Mouse (Mus musculus): ENCODE measurements around the gene Tnfrsf21. TPM values are rescaled to one million over a fixed set of nuclear protein-coding genes. Genes with fewer than 3 reads are reported as not detected.

Tnfrsf21 gene
- polyA plus RNA-seq, 1 experiment from 2014 or later, result 67.2 TPM

- Histone ChIP-seq H3K4me2 (replicated peaks) (no peak overlapping the region), H3K27ac (no peak overlapping the region), H3K4me3 (no peak overlapping the region), H3K4me1 (no peaks in the 10 kb centered on the region), H3K9me3 (no peaks in the 10 kb centered on the region), H3K36me3 (no peaks in the 10 kb centered on the region), H3K9ac (no peak overlapping the region), H3K27me3 (replicated peaks) (no peaks in the 10 kb centered on the region)
- 76% methylated on average over 3 of the region's 3 CpGs for WGBS
- ATAC-seq (ENCODE audit: low FRiP score, low read depth), result no peak
Measured at GRCm38 (mm10) chr17:43029546-43029945, 13.2 kb downstream of the Tnfrsf21 start.

- Histone ChIP-seq H3K4me3 (no peak overlapping the region), H3K4me1 (no peaks in the 10 kb centered on the region), H3K27me3 (replicated peaks) (no peaks in the 10 kb centered on the region), H3K4me2 (replicated peaks) (no peak overlapping the region), H3K27ac (no peak overlapping the region), H3K9me3 (no peaks in the 10 kb centered on the region), H3K36me3 (no peaks in the 10 kb centered on the region), H3K9ac (no peak overlapping the region)
- no peak for ATAC-seq (ENCODE audit: low FRiP score, low read depth)
- 80% methylated on average over 3 of the region's 3 CpGs for WGBS
Measured at GRCm38 (mm10) chr17:43030290-43030689, 13.9 kb downstream of the Tnfrsf21 start.

GRCm38 (mm10) chr17:43032489-43033036, 16.2 kb downstream of the Tnfrsf21 start:
- Histone ChIP-seq H3K4me2 (replicated peaks) (no peak overlapping the region), H3K27ac (no peak overlapping the region), H3K4me1 (no peaks in the 10 kb centered on the region), H3K27me3 (replicated peaks) (no peaks in the 10 kb centered on the region), H3K9ac (no peak overlapping the region), H3K9me3 (no peaks in the 10 kb centered on the region), H3K4me3 (no peak overlapping the region), H3K36me3 (peaks cover 7% of the 10 kb centered on the region)
- 83% methylated on average over 8 of the region's 8 CpGs for WGBS
- ATAC-seq (ENCODE audit: low FRiP score, low read depth), result no peak

DNA sequence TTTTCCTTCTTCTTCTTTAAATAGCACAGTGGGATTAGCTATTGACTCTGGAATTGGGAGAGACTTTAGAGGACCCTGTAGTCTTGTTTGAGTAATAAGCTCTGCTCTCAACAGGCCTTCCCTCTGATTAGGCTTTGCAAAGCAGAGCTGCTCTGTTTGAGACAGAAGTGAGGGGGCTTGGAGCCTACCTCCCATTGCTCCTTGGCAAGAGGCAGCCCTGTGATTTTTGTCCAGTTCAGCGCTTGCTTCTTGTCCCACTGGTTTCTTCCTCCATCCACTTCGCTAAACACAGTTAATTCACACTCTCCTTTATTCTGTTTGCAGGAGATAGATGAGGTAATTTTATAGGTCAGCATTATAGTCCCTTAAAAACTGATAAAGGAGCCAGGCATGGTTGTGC, 19.0 kb downstream of the Tnfrsf21 start:
- no peak for ATAC-seq (ENCODE audit: low FRiP score, low read depth)

DNA sequence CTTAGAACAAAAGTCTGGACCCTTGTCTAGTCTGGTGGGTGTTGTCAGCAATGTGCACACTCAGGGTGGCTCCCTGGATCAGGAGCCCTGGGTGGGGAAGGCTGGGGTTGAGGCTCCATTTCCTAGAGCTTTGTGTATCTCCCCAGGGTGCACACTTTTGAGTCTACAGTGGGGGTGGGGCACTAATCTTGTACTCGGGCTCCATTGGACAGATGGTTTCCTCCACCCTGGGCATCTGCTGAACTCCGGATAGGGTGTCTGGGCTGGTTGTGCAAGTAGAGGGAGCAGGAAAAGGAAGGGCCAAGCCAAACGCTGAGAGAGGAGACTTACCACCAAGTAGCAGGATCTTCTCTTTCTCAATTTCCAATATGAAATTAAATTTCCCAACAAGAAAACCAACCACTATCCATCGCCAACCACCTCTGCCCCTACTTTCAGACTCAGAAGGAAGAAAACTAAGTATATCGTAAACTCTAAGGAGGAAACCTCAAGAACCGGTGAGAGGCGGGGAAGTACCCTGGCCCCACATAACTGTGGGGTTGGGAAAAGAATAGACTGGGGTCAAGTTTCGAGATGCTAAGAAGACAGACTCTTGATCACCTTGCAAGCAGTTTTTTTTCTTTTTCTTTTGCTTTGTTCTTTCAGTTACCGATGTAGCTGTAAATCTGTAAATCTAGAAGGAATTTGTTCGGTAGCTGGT, 19.9 kb downstream of the Tnfrsf21 start:
- Histone ChIP-seq H3K27ac (no peak overlapping the region), H3K4me3 (no peak overlapping the region), H3K36me3 (peaks cover 42% of the 10 kb centered on the region), H3K4me2 (replicated peaks) (no peak overlapping the region), H3K4me1 (no peaks in the 10 kb centered on the region), H3K9ac (no peak overlapping the region), H3K27me3 (replicated peaks) (no peaks in the 10 kb centered on the region), H3K9me3 (no peaks in the 10 kb centered on the region)
- no peak for ATAC-seq (ENCODE audit: low FRiP score, low read depth)
- 77% methylated on average over 10 of the region's 10 CpGs for WGBS

More for the DNA sequence above, 19.0 kb downstream of the Tnfrsf21 start:
- no peaks in the 10 kb centered on the region for H3K4me1 ChIP-seq
- no peak overlapping the region for H3K27ac ChIP-seq
- no peak overlapping the region for H3K4me2 ChIP-seq (replicated peaks)
- WGBS, result 90% methylated on average over 2 of the region's 2 CpGs
- H3K4me3 ChIP-seq, result no peak overlapping the region
- no peak overlapping the region for H3K9ac ChIP-seq
- H3K36me3 ChIP-seq, result peaks cover 34% of the 10 kb centered on the region
- no peaks in the 10 kb centered on the region for H3K27me3 ChIP-seq (replicated peaks)
- H3K9me3 ChIP-seq, result no peaks in the 10 kb centered on the region

- H3K36me3 ChIP-seq, result peaks cover 71% of the 10 kb centered on the region
- no peak for ATAC-seq (ENCODE audit: low FRiP score, low read depth)
Measured at GRCm38 (mm10) chr17:43040571-43040970, 24.2 kb downstream of the Tnfrsf21 start.

GRCm38 (mm10) chr17:43050619-43051018, 34.3 kb downstream of the Tnfrsf21 start:
- Histone ChIP-seq H3K4me2 (replicated peaks) (no peak overlapping the region), H3K36me3 (peaks cover 5% of the 10 kb centered on the region; the same call in 1 of the 2 replicates), H3K27me3 (replicated peaks) (no peaks in the 10 kb centered on the region), H3K9ac (no peak overlapping the region), H3K4me1 (no peaks in the 10 kb centered on the region), H3K27ac (no peak overlapping the region), H3K4me3 (no peak overlapping the region), H3K9me3 (no peaks in the 10 kb centered on the region)
- 91% methylated on average over 2 of the region's 2 CpGs for WGBS
- no peak for ATAC-seq (ENCODE audit: low FRiP score, low read depth)

More at GRCm38 (mm10) chr17:43040571-43040970, 24.2 kb downstream of the Tnfrsf21 start:
- Histone ChIP-seq H3K27me3 (replicated peaks) (no peaks in the 10 kb centered on the region), H3K9ac (no peak overlapping the region), H3K4me1 (no peaks in the 10 kb centered on the region), H3K27ac (no peak overlapping the region), H3K4me2 (replicated peaks) (no peak overlapping the region), H3K9me3 (no peaks in the 10 kb centered on the region), H3K4me3 (no peak overlapping the region)
- 88% methylated on average over 3 of the region's 3 CpGs for WGBS

- no peaks in the 10 kb centered on the region for H3K9me3 ChIP-seq
- H3K4me1 ChIP-seq, result no peaks in the 10 kb centered on the region
- H3K4me3 ChIP-seq, result no peak overlapping the region
- no peaks in the 10 kb centered on the region for H3K27me3 ChIP-seq (replicated peaks)
- ATAC-seq (ENCODE audit: low FRiP score, low read depth), result no peak
- H3K36me3 ChIP-seq, result peaks cover 2% of the 10 kb centered on the region; the same call in 1 of the 2 replicates
- 95% methylated on average over 1 of the region's 1 CpGs for WGBS
- no peak overlapping the region for H3K27ac ChIP-seq
- H3K9ac ChIP-seq, result no peak overlapping the region
- no peak overlapping the region for H3K4me2 ChIP-seq (replicated peaks)
Measured at GRCm38 (mm10) chr17:43052791-43053190, 36.4 kb downstream of the Tnfrsf21 start.

DNA sequence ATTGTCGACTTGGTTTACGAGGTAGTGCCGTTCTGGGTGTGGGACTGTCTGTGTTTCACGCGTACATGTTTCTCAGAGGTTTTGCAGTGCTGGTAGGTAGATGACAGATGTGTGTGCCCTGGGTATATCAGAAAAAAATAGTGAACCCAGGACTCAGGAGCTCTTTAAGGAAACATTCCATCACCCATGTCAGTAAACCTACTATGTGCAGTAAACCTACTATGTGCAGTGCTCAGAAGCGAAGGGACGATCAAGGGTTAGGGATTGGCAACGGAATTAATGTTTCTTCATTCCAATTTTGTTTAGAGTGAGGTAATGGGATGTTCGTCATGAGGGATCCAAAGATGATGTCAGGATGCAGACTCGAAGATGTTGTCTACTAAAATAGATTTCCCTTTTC, 37.6 kb downstream of the Tnfrsf21 start:
- no peaks in the 10 kb centered on the region for H3K36me3 ChIP-seq
- no peak overlapping the region for H3K4me3 ChIP-seq
- no peaks in the 10 kb centered on the region for H3K27me3 ChIP-seq (replicated peaks)
- ATAC-seq (ENCODE audit: low FRiP score, low read depth), result no peak
- no peaks in the 10 kb centered on the region for H3K9me3 ChIP-seq
- H3K4me2 ChIP-seq (replicated peaks), result no peak overlapping the region
- H3K27ac ChIP-seq, result no peak overlapping the region
- H3K4me1 ChIP-seq, result no peaks in the 10 kb centered on the region
- no peak overlapping the region for H3K9ac ChIP-seq
- WGBS, result 97% methylated on average over 10 of the region's 10 CpGs

- WGBS, result 90% methylated on average over 11 of the region's 11 CpGs
- H3K4me3 ChIP-seq, result no peak overlapping the region
- no peaks in the 10 kb centered on the region for H3K4me1 ChIP-seq
- H3K4me2 ChIP-seq (replicated peaks), result no peak overlapping the region
- no peaks in the 10 kb centered on the region for H3K9me3 ChIP-seq
- no peak overlapping the region for H3K27ac ChIP-seq
- no peak overlapping the region for H3K9ac ChIP-seq
- H3K36me3 ChIP-seq, result no peaks in the 10 kb centered on the region
- no peak for ATAC-seq (ENCODE audit: low FRiP score, low read depth)
- H3K27me3 ChIP-seq (replicated peaks), result no peaks in the 10 kb centered on the region
Measured at GRCm38 (mm10) chr17:43058277-43059025, 42.1 kb downstream of the Tnfrsf21 start.

- 97% methylated on average over 6 of the region's 6 CpGs for WGBS
- Histone ChIP-seq H3K9me3 (no peaks in the 10 kb centered on the region), H3K27me3 (replicated peaks) (no peaks in the 10 kb centered on the region), H3K36me3 (peaks cover 25% of the 10 kb centered on the region), H3K4me2 (replicated peaks) (no peak overlapping the region), H3K9ac (no peak overlapping the region), H3K4me3 (no peak overlapping the region), H3K4me1 (no peaks in the 10 kb centered on the region), H3K27ac (no peak overlapping the region)
- no peak for ATAC-seq (ENCODE audit: low FRiP score, low read depth)
Measured at GRCm38 (mm10) chr17:43064705-43065104, 48.4 kb downstream of the Tnfrsf21 start.

- Histone ChIP-seq H3K4me1 (no peaks in the 10 kb centered on the region), H3K9me3 (no peaks in the 10 kb centered on the region), H3K27ac (no peak overlapping the region), H3K9ac (no peak overlapping the region), H3K36me3 (peaks cover 30% of the 10 kb centered on the region), H3K27me3 (replicated peaks) (no peaks in the 10 kb centered on the region), H3K4me3 (no peak overlapping the region), H3K4me2 (replicated peaks) (no peak overlapping the region)
- no peak for ATAC-seq (ENCODE audit: low FRiP score, low read depth)
- 66% methylated on average over 7 of the region's 7 CpGs for WGBS
Measured at GRCm38 (mm10) chr17:43068846-43069553, 52.6 kb downstream of the Tnfrsf21 start.

All from neural tube, embryonic 12.5 days (tissue).